Mouse (Mus musculus) c-Kit-positive CD71-positive TER-119-negative erythroid progenitor cells, embryonic 14.5 days (primary cell): ENCODE data around the gene Imp4.

Experiments used
- DNase-seq: peaks from one replicate; pipeline ENCODE4 v3.0.0-alpha.2; 2013; ENCODE audit warnings: low read depth

Gene Imp4

GRCm38 (mm10) chr1:34462766-34463165, 23.1 kb downstream of the Imp4 start:
- peak; percentile 56 for DNase-seq

GRCm38 (mm10) chr1:34464310-34464817, 24.7 kb downstream of the Imp4 start:
- no peak for DNase-seq

- DNase-seq, result no peak
Measured at GRCm38 (mm10) chr1:34465445-34465844, 25.8 kb downstream of the Imp4 start.

GRCm38 (mm10) chr1:34468051-34468450, 28.4 kb downstream of the Imp4 start:
- no peak for DNase-seq

GRCm38 (mm10) chr1:34468500-34468899, 28.8 kb downstream of the Imp4 start:
- DNase-seq, result no peak

GRCm38 (mm10) chr1:34469801-34470200, 30.1 kb downstream of the Imp4 start:
- no peak for DNase-seq

GRCm38 (mm10) chr1:34472427-34473300, 33.0 kb downstream of the Imp4 start:
- DNase-seq, result peak; percentile 51

- no peak for DNase-seq
Measured at GRCm38 (mm10) chr1:34478891-34479655, 39.4 kb downstream of the Imp4 start.

- DNase-seq, result no peak
Measured at GRCm38 (mm10) chr1:34480801-34481200, 41.1 kb downstream of the Imp4 start.

GRCm38 (mm10) chr1:34481920-34482669, 42.4 kb downstream of the Imp4 start:
- no peak for DNase-seq

GRCm38 (mm10) chr1:34484470-34484869, 44.8 kb downstream of the Imp4 start:
- no peak for DNase-seq

- no peak for DNase-seq
Measured at GRCm38 (mm10) chr1:34485461-34486188, 46.0 kb downstream of the Imp4 start.

- no peak for DNase-seq
Measured at GRCm38 (mm10) chr1:34487383-34487782, 47.7 kb downstream of the Imp4 start.

GRCm38 (mm10) chr1:34489852-34490541, 50.3 kb downstream of the Imp4 start:
- peak; percentile 31 for DNase-seq

GRCm38 (mm10) chr1:34491480-34491879, 51.8 kb downstream of the Imp4 start:
- DNase-seq, result no peak
